34 mouse cellular contexts compared by ENCODE assay signal in genomic region chr5:62078998-62079397, GRCm38 (mm10).
"Had no signal": no experiment of that assay in that cellular context is flagged by ENCODE, and none has a peak within 500 bp of the region (broad histone marks: within the 10 kb centered on the region; RNA-seq: fewer than 3 reads in every experiment).

No protein-coding gene starts in this region.

- ATAC-seq: hindbrain, embryonic 16.5 days; hindbrain, postnatal 0 days; inflammation-experienced regulatory T-cells, adult 6 months; intestine, embryonic 15.5 days; intestine, embryonic 16.5 days; intestine, postnatal 0 days had no signal

- H3K27ac ChIP-seq: heart, embryonic 10.5 days; heart, embryonic 13.5 days; heart, embryonic 15.5 days; hindbrain, embryonic 10.5 days; hindbrain, embryonic 12.5 days; hindbrain, embryonic 13.5 days; hindbrain, embryonic 14.5 days; hindbrain, embryonic 15.5 days; hindbrain, postnatal 0 days; intestine, embryonic 15.5 days; kidney, embryonic 15.5 days; kidney, postnatal 0 days; layer of hippocampus, adult 2 months had no signal

- H3K4me3 ChIP-seq: heart, embryonic 10.5 days; heart, embryonic 12.5 days; heart, embryonic 13.5 days; heart, embryonic 15.5 days; hindbrain, embryonic 10.5 days; hindbrain, embryonic 12.5 days; hindbrain, embryonic 13.5 days; hindbrain, embryonic 15.5 days; intestine, embryonic 15.5 days; kidney, embryonic 15.5 days; layer of hippocampus, adult 2 months had no signal

- DNase-seq: heart, postnatal 10 days; heart, postnatal 14 days; heart, postnatal 36 days; heart, postnatal 4 days; kidney, adult 11 months; kidney, adult 18-20 months; kidney, adult 2 months; kidney, adult 8-10 months; kidney, adult 9 months; kidney, postnatal 10 days; kidney, postnatal 14 days; kidney, postnatal 25 days; kidney, postnatal 36 days; kidney, postnatal 4 days; layer of hippocampus, adult 9-11 months; layer of hippocampus, postnatal 36 days had no signal
